Mouse (Mus musculus) testis, adult 2 months (tissue): ENCODE measurements around the gene Apoe. TPM values are rescaled to one million over a fixed set of nuclear protein-coding genes. Genes with fewer than 3 reads are reported as not detected.

ENCODE experiments used
- H3K27ac ChIP-seq: fragments of 200-500 bp; 2 replicates; pipeline ENCODE4 v1.5.1; 2012; ENCODE audit warnings: low read depth, low read length; ENCODE audit not compliant: control insufficient read depth, insufficient read depth
- H3K27me3 ChIP-seq: fragments of 200-500 bp; 2 replicates; pipeline ENCODE4 v1.6.1; 2012; ENCODE audit warnings: mild to moderate bottlenecking, low read length, moderate library complexity; ENCODE audit not compliant: control insufficient read depth, insufficient read depth
- H3K36me3 ChIP-seq: fragments of 200-500 bp; 2 replicates; pipeline ENCODE4 v1.6.1; 2012; ENCODE audit warnings: mild to moderate bottlenecking, low read length; ENCODE audit not compliant: control insufficient read depth, insufficient read depth
- H3K4me1 ChIP-seq: fragments of 200-500 bp; 2 replicates; pipeline ENCODE4 v1.6.1; 2012; ENCODE audit warnings: low read length; ENCODE audit not compliant: control insufficient read depth, insufficient read depth
- H3K4me3 ChIP-seq: fragments of 200-500 bp; 2 replicates; pipeline ENCODE4 v1.5.1; 2012; ENCODE audit warnings: low read depth, mild to moderate bottlenecking, low read length, moderate library complexity, mixed read lengths; ENCODE audit not compliant: control insufficient read depth
- CTCF ChIP-seq: fragments of 200-500 bp; IDR thresholded peaks from 2 replicates; pipeline ENCODE4 v1.5.1; 2012; ENCODE audit warnings: low read depth, mild to moderate bottlenecking, inconsistent platforms, low read length, moderate library complexity; ENCODE audit not compliant: control insufficient read depth, insufficient read depth, insufficient replicate concordance
- POLR2A ChIP-seq: fragments of 200-500 bp; IDR thresholded peaks from 2 replicates; pipeline ENCODE4 v1.6.1; 2012; ENCODE audit warnings: low read depth, mild to moderate bottlenecking, inconsistent platforms, low read length, moderate library complexity; ENCODE audit not compliant: control insufficient read depth
- polyA plus RNA-seq: library from polyadenylated mRNA; depleted of rRNA; stranded (reverse); fragments of >200 nt; gene quantifications from 2 replicates; pipeline ENCODE4 v1.2.3, GENCODE M21; 2012

The Apoe gene
- polyA plus RNA-seq, 1 experiment: 122 TPM

DNA sequence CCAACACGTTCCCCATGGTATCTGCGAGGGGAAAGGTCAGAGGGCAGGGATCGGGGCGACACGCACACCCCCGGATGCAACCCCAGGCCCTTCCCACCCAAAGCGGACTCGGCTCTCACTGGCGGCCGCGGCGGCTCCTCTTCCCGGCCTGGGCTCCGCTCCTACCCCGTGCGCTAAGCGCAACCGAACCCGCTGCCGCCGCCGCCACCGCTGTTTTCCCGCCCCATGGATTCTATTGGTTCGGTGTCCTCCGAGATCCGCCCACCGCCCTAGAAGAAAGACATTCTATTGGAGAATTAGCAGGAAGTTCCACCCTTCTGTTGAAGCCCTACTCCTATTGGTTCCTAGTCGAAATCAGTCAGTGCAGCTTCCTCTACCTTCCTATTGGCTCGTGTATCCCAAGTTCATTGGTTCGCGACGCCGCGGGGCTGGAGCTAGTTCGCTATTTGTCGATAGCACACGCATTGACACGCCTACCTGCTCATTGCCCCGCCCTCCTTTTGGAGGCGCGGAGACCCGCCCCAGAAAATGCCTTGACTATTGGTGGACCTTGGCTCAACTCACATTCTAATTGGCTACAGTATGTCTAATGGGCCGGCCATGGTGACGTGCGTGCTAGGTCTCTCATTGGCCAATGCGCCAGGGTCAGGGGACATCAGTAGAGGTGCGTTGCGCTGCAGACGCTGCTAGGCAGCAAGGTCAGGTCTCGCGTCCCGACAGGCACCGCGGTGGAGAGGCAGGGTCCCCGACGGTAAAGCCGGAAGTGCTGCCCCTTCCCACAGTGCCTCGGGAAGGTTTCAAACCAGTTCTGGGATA, 16.5 kb upstream of the Apoe start, which contains the start of gene Tomm40:
TSS of gene Tomm40 (minus strand) at position 200 of the 816 bp plus-strand sequence.
- Histone ChIP-seq H3K4me1 (no peaks in the 10 kb centered on the region; the same call in none of the 2 replicates), H3K27ac (peak within 1 kb of the TSS; percentile 91), H3K27me3 (no peaks in the 10 kb centered on the region), H3K36me3 (peaks cover 1% of the 10 kb centered on the region), H3K4me3 (peak within 1 kb of the TSS; percentile 91)
- TF ChIP-seq CTCF (no peak), POLR2A (peak; percentile 77)

DNA sequence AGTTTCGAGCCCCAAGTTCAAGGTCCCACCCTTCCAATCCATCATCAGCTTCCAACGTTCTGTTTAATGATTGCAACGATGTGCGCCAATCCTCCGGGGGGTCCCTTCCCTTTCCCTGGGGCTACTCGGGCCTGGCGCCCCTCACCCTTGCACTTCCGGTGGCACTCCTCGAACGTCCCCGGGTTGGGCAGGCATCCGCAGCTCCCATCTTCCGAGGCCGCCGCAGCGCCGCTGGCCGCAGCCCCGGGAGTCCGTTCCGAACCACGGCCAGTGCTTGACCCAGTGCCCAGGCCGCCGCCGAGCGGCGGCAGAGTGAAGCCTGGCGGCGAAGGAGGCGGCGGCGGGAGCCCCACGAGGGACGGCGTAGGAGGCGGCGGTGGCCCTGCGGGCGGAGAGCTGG, 15.8 kb upstream of the Apoe start:
- Histone ChIP-seq H3K4me1 (no peaks in the 10 kb centered on the region; the same call in none of the 2 replicates), H3K36me3 (peaks cover 1% of the 10 kb centered on the region), H3K27ac (peak overlapping the region; percentile 71), H3K27me3 (no peaks in the 10 kb centered on the region), H3K4me3 (peak overlapping the region; percentile 91)
- no peak for TF ChIP-seq POLR2A
- TF ChIP-seq CTCF: no peak

- peaks cover 1% of the 10 kb centered on the region for H3K36me3 ChIP-seq
- no peak overlapping the region for H3K4me3 ChIP-seq
- H3K27ac ChIP-seq: no peak overlapping the region
- TF ChIP-seq CTCF: no peak
- TF ChIP-seq POLR2A: no peak
- no peaks in the 10 kb centered on the region for H3K27me3 ChIP-seq
- H3K4me1 ChIP-seq: no peaks in the 10 kb centered on the region; the same call in none of the 2 replicates
These were observed 14.6 kb upstream of the Apoe start for GRCm38 (mm10) chr7:19713598-19713997.

GRCm38 (mm10) chr7:19713196-19713595, 14.2 kb upstream of the Apoe start:
- Histone ChIP-seq H3K4me3 (no peak overlapping the region), H3K27me3 (no peaks in the 10 kb centered on the region), H3K36me3 (peaks cover 1% of the 10 kb centered on the region), H3K27ac (no peak overlapping the region), H3K4me1 (no peaks in the 10 kb centered on the region; the same call in none of the 2 replicates)
- no peak for TF ChIP-seq POLR2A
- 0 out of 2 replicates have a peak, but pooled peaks have one; percentile 14 for TF ChIP-seq CTCF

- no peak overlapping the region for H3K4me3 ChIP-seq
- no peaks in the 10 kb centered on the region for H3K27me3 ChIP-seq
- TF ChIP-seq POLR2A (no peak), CTCF (no peak)
- H3K4me1 ChIP-seq: no peaks in the 10 kb centered on the region; the same call in none of the 2 replicates
- no peak overlapping the region for H3K27ac ChIP-seq
- H3K36me3 ChIP-seq: peaks cover 1% of the 10 kb centered on the region
These were observed 13.4 kb upstream of the Apoe start for GRCm38 (mm10) chr7:19712414-19712813.

DNA sequence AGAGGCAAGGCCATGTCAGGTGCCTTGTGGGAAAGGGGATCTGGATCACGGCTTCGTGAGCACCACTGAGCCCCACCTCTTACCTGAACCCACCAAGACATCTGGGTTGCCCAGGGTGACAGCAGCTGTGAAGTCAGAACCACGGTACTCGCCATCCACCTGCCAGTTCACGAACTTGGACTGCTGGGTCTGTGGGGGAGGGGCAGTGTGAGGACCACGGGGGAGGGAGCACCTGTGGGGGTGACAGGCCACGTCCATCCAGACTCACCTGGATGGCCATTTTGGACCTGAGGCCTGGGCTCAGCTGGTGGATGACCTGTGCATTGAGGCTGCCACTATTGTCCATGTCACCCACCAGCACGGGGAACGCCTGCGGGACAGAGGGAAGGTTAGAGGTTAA, 11.7 kb upstream of the Apoe start:
- no peak overlapping the region for H3K4me3 ChIP-seq
- H3K36me3 ChIP-seq: peaks cover 1% of the 10 kb centered on the region
- no peak for TF ChIP-seq CTCF
- no peak for TF ChIP-seq POLR2A
- H3K27me3 ChIP-seq: no peaks in the 10 kb centered on the region
- H3K4me1 ChIP-seq: no peaks in the 10 kb centered on the region; the same call in none of the 2 replicates
- no peak overlapping the region for H3K27ac ChIP-seq

- Histone ChIP-seq H3K4me3 (no peak overlapping the region), H3K36me3 (no peaks in the 10 kb centered on the region; the same call in none of the 2 replicates), H3K4me1 (peaks cover 2% of the 10 kb centered on the region; the same call in 1 of the 2 replicates), H3K27me3 (no peaks in the 10 kb centered on the region), H3K27ac (no peak overlapping the region)
- TF ChIP-seq POLR2A: no peak
- no peak for TF ChIP-seq CTCF
These were observed 6.3 kb upstream of the Apoe start for GRCm38 (mm10) chr7:19705271-19705670.
